Mouse (Mus musculus) olfactory bulb, adult 2 months (tissue): ENCODE measurements at regions not wholly inside any gene's neighbourhood (a gene's known extent, or its start where the extent isn't known, plus 50 kb on each side); places are given as distances from the start of the nearest gene placed in this dataset.

Source experiments
- CTCF ChIP-seq: fragments of 200-500 bp; IDR thresholded peaks from 2 replicates; pipeline ENCODE4 v1.5.1; 2012; ENCODE audit warnings: low read depth, mild to moderate bottlenecking, low read length, moderate library complexity; ENCODE audit not compliant: insufficient read depth
- POLR2A ChIP-seq: fragments of 200-500 bp; IDR thresholded peaks from 2 replicates; pipeline ENCODE4 v1.6.1; 2012; ENCODE audit warnings: mild to moderate bottlenecking, low read depth, low read length, moderate library complexity; ENCODE audit not compliant: insufficient read depth

- TF ChIP-seq CTCF (no peak), POLR2A (no peak)
Observed at GRCm38 (mm10) chr16:77405181-77405818, 196.6 kb downstream of the Gm11146 start.
